Mouse (Mus musculus): ENCODE measurements around the gene Nrxn2. TPM values are rescaled to one million over a fixed set of nuclear protein-coding genes. Genes with fewer than 3 reads are reported as not detected.

Gene Nrxn2
- total RNA-seq, 2 experiments from 2014 or later: 700 to 756 TPM

GRCm38 (mm10) chr19:6544712-6545111, 126.2 kb downstream of the Nrxn2 start:
- intact Hi-C loops (cut with DNase I): no loop called here
- no peak for DNase-seq (ENCODE audit: low spot score in 2 of 2)

DNA sequence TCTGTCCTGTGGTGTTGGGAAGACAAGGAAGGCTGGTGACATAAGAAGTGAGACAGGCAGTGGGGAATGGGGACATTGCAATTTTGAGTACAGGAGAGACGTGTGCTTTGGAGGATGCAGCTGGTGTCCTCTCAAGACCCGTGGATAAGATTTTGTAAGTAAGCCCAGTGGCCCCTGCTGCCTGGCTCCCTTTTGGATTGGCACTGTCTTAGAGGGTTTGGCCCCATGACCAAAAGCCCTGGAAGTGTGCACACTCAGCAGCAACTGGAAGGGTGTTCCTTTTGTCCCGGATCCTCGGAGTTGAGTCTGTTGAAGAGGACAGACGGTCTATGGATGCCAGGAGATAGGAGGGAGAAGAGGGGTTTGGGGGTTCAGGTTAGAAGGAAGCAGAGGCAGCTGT, 127.0 kb downstream of the Nrxn2 start:
- no peak for DNase-seq (ENCODE audit: low spot score in 2 of 2)
- intact Hi-C loops (cut with DNase I): no loop called here

GRCm38 (mm10) chr19:6546096-6546495, 127.6 kb downstream of the Nrxn2 start:
- no peak for DNase-seq (ENCODE audit: low spot score in 2 of 2)
- intact Hi-C loops (cut with DNase I): no loop called here

- no peak for DNase-seq (ENCODE audit: low spot score in 2 of 2)
- intact Hi-C loops (cut with DNase I): no loop called here
Observed at GRCm38 (mm10) chr19:6547801-6548200, 129.3 kb downstream of the Nrxn2 start.

- DNase-seq (ENCODE audit: low spot score in 2 of 2): no peak
- intact Hi-C loops (cut with DNase I): no loop called here
Observed at GRCm38 (mm10) chr19:6548431-6549410, 130.2 kb downstream of the Nrxn2 start.

DNA sequence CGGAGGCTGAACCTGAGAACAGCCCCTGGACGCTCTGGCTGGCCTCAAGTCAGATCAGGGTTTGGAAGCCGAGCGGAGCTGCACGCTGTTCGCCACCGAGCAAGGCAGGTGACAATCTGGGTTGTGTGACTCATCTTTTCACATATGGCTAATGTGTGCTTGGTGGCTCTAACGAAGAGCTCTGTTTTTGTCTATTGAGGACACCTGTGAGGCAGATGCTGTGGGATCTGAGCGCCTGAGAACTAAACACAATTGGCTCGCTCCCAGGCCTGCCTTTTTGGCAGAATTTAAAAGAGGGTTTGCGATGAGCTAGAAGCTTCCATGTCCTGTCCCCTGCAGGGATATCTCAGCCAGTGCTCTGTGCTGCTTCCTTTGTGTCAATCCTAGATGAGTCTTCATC, 131.0 kb downstream of the Nrxn2 start:
- peak in 1 of 2 experiments; percentile 70 for DNase-seq (ENCODE audit: low spot score in 2 of 2)
- intact Hi-C loops (cut with DNase I): no loop called here

DNA sequence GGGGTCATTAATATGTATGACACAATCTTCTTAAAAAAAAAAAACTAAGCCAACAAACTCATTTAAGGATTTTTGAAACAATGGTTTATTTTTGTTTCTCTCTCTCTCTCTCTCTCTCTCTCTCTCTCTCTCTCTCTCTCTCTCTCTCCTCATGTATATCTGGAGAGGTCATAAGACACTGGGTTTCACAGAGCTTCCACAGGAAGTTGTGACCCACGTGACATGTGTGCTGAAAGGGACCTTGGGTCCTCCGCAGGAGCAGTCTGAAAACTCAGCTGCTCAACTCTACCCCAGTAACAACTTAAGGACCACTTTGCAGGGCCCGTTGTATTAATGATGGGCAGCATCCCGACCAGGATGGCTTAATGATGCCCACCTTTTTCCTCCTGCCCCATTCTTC, 132.7 kb downstream of the Nrxn2 start:
- no peak for DNase-seq (ENCODE audit: low spot score in 2 of 2)
- intact Hi-C loops (cut with DNase I): no loop called here

- intact Hi-C loops (cut with DNase I): no loop called here
- peak; percentile 56 to 76 for DNase-seq (ENCODE audit: low spot score in 2 of 2)
Observed at GRCm38 (mm10) chr19:6552302-6553028, 133.9 kb downstream of the Nrxn2 start.

- intact Hi-C loops (cut with DNase I): no loop called here
- no peak for DNase-seq (ENCODE audit: low spot score in 2 of 2)
Observed at GRCm38 (mm10) chr19:6553174-6553573, 134.6 kb downstream of the Nrxn2 start.

DNA sequence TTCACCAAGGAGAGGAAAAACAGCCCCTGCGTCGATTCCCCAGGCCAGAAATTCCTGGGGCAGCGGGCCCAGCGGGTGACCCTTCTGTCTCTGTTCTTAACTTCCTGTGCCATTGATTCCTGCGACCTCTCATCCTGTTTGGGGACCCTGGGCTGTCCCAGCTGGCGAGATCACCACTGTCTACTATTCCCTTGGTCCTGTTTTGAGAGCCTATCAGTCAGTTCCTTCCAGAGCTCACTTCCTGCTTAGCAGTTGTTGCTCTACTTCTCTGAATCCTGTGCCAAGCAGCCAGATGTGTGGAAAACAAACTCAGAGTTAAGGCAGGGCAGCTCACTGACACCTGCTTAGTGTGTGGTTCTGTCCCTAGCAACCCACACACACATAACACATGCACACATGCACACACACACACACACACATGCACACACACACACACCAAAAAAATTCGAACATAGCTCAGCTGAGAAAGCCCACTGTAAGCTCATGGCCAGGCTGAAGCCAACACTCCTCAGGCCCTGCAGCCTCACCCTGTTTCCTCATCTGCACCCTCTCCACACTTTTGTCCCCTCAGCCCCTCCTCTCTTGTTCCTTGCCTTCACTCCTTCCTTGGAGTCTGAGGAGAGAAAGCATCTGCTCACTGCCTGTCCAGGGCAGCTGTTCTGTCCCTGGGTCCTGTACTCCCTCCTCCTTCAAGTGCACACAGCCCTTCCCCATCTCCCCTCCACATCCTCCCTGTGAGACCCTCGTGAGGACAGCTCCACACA, 135.5 kb downstream of the Nrxn2 start:
- no peak for DNase-seq (ENCODE audit: low spot score in 2 of 2)
- intact Hi-C loops (cut with DNase I): no loop called here

- intact Hi-C loops (cut with DNase I): no loop called here
- no peak for DNase-seq (ENCODE audit: low spot score in 2 of 2)
Observed at GRCm38 (mm10) chr19:6559576-6559975, 141.0 kb downstream of the Nrxn2 start.

GRCm38 (mm10) chr19:6560246-6560815, 141.8 kb downstream of the Nrxn2 start:
- intact Hi-C loops (cut with DNase I): no loop called here
- DNase-seq (ENCODE audit: low spot score in 2 of 2): no peak

- no peak for DNase-seq (ENCODE audit: low spot score in 2 of 2)
- intact Hi-C loops (cut with DNase I): loop anchor here (5.0 kb wide), 1 partner anchor 92 kb away; no protein-coding TSS in a partner anchor
Observed at GRCm38 (mm10) chr19:6565136-6565535, 146.6 kb downstream of the Nrxn2 start.

DNA sequence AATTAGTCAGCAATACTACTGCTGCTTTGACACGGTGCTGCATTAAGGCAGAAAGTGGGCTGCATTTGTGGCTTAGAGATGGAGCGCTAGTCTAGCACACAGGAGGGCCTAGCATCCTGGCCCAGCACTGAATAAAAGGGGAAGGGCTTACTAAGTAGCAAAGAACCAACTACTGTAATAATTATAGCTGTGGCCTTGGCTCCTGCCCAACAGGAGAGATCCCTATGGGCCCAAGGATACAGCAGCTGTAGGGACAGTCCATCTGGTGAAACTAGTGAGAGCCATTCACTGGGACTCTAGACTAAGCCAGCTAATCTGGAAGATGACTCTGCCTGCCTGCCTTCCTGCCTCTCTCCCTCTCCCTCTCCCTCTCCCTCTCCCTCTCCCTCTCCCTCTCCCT, 147.9 kb downstream of the Nrxn2 start:
- intact Hi-C loops (cut with DNase I): loop anchor here (5.0 kb wide), 1 partner anchor 91 kb away; no protein-coding TSS in a partner anchor
- no peak for DNase-seq (ENCODE audit: low spot score in 2 of 2)

DNA sequence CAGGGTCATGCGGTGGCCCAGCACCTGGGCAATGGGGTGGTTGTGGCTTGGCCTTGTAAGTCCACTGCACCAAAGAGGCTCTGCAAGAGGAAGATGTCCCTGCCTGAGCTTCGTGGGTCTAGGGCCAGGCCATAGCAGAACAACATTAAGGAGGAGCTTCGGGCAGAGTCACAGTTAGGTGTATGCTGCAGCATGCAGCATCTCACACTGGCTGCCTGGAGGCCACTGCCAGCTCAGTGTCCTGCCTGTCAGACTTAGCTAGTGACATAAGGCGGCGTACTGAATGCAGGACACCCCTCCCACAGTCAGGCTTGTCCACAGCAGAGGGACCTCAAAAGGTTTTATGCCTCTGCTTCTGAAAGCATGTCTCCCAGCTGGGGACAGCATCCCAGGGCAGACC, 150.5 kb downstream of the Nrxn2 start:
- intact Hi-C loops (cut with DNase I): loop anchor here (5.0 kb wide), 1 partner anchor 88 kb away; no protein-coding TSS in a partner anchor
- no peak for DNase-seq (ENCODE audit: low spot score in 2 of 2)

DNA sequence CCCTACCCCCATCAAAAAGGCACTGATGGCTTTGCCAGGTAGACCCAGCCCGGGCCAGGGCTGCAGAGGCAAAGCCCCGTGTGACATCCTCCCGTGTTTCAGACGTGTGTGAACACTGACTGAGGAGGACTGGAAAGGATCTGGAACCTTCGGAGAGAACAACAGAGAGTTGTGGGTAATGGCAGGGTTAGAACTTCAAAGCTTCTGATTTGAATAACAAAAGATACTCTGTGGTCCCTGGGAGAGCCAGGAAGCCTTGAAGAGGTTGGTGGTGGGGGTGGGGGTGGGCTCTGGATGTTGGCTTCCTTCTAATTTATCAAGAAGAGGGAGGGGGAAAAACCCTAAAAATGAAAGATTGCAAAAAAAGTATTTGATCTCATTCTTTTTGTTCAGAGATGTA, 151.0 kb downstream of the Nrxn2 start:
- intact Hi-C loops (cut with DNase I): loop anchor here (5.0 kb wide), 1 partner anchor 88 kb away; no protein-coding TSS in a partner anchor
- DNase-seq (ENCODE audit: low spot score in 2 of 2): no peak

GRCm38 (mm10) chr19:6571476-6571875, 152.9 kb downstream of the Nrxn2 start:
- peak in 1 of 2 experiments; percentile 52 for DNase-seq (ENCODE audit: low spot score in 2 of 2)
- intact Hi-C loops (cut with DNase I): no loop called here

- intact Hi-C loops (cut with DNase I): no loop called here
- no peak for DNase-seq (ENCODE audit: low spot score in 2 of 2)
Observed at GRCm38 (mm10) chr19:6572001-6572400, 153.5 kb downstream of the Nrxn2 start.

All from left cerebral cortex, postnatal 14 days (tissue).